Mouse (Mus musculus): ENCODE results near the gene Rad9b. TPM values are rescaled to one million over a fixed set of nuclear protein-coding genes. Genes with fewer than 3 reads are reported as not detected.

The Rad9b gene
- polyA plus RNA-seq, 1 experiment, result 4.1 TPM

GRCm38 (mm10) chr5:122280827-122281462 lies 73.1 kb downstream of the Rad9b start:
- H3K4me1 ChIP-seq (ENCODE audit: control insufficient read depth, insufficient read depth, low read length), result peaks cover 6% of the 10 kb centered on the region
- no peak overlapping the region for H3K27ac ChIP-seq (ENCODE audit: control insufficient read depth, insufficient read depth, low read depth, low read length, poor library complexity)
- no peak overlapping the region for H3K4me3 ChIP-seq (replicated peaks; ENCODE audit: control insufficient read depth, low read depth, low read length)
- 38% methylated on average over 19 of the region's 19 CpGs for WGBS
- TF ChIP-seq CTCF (IDR thresholded peaks at IDR 0.05; ENCODE audit: control insufficient read depth, insufficient read depth, low read length) (no peak), POLR2A (IDR thresholded peaks at IDR 0.05; ENCODE audit: borderline replicate concordance, control insufficient read depth, low read depth, low read length) (no peak)

GRCm38 (mm10) chr5:122280422-122280826 lies 73.6 kb downstream of the Rad9b start:
- Histone ChIP-seq H3K4me1 (ENCODE audit: control insufficient read depth, insufficient read depth, low read length) (peaks cover 6% of the 10 kb centered on the region), H3K27ac (ENCODE audit: control insufficient read depth, insufficient read depth, low read depth, low read length, poor library complexity) (no peak overlapping the region), H3K4me3 (replicated peaks; ENCODE audit: control insufficient read depth, low read depth, low read length) (no peak overlapping the region)
- TF ChIP-seq CTCF (IDR thresholded peaks at IDR 0.05; ENCODE audit: control insufficient read depth, insufficient read depth, low read length) (no peak), POLR2A (IDR thresholded peaks at IDR 0.05; ENCODE audit: borderline replicate concordance, control insufficient read depth, low read depth, low read length) (no peak)
- 33% methylated on average over 6 of the region's 6 CpGs for WGBS

- Histone ChIP-seq H3K4me3 (replicated peaks; ENCODE audit: control insufficient read depth, low read depth, low read length) (no peak overlapping the region), H3K4me1 (ENCODE audit: control insufficient read depth, insufficient read depth, low read length) (peaks cover 10% of the 10 kb centered on the region), H3K27ac (ENCODE audit: control insufficient read depth, insufficient read depth, low read depth, low read length, poor library complexity) (no peak overlapping the region)
- 62% methylated on average over 12 of the region's 12 CpGs for WGBS
- no peak for TF ChIP-seq CTCF (IDR thresholded peaks at IDR 0.05; ENCODE audit: control insufficient read depth, insufficient read depth, low read length)
- TF ChIP-seq POLR2A (IDR thresholded peaks at IDR 0.05; ENCODE audit: borderline replicate concordance, control insufficient read depth, low read depth, low read length), result no peak
Measured at GRCm38 (mm10) chr5:122279799-122280421, 74.1 kb downstream of the Rad9b start.

GRCm38 (mm10) chr5:122278946-122279345 lies 75.1 kb downstream of the Rad9b start:
- Histone ChIP-seq H3K27ac (ENCODE audit: control insufficient read depth, insufficient read depth, low read depth, low read length, poor library complexity) (no peak overlapping the region), H3K4me1 (ENCODE audit: control insufficient read depth, insufficient read depth, low read length) (peaks cover 10% of the 10 kb centered on the region), H3K4me3 (replicated peaks; ENCODE audit: control insufficient read depth, low read depth, low read length) (no peak overlapping the region)
- WGBS, result 91% methylated on average over 7 of the region's 7 CpGs
- TF ChIP-seq CTCF (IDR thresholded peaks at IDR 0.05; ENCODE audit: control insufficient read depth, insufficient read depth, low read length) (no peak), POLR2A (IDR thresholded peaks at IDR 0.05; ENCODE audit: borderline replicate concordance, control insufficient read depth, low read depth, low read length) (no peak)

- TF ChIP-seq CTCF (IDR thresholded peaks at IDR 0.05; ENCODE audit: control insufficient read depth, insufficient read depth, low read length) (no peak), POLR2A (IDR thresholded peaks at IDR 0.05; ENCODE audit: borderline replicate concordance, control insufficient read depth, low read depth, low read length) (no peak)
- H3K27ac ChIP-seq (ENCODE audit: control insufficient read depth, insufficient read depth, low read depth, low read length, poor library complexity), result peak overlapping the region; percentile 7; the same call in 1 of the 2 replicates
- 3% methylated on average over 5 of the region's 5 CpGs for WGBS
Measured at GRCm38 (mm10) chr5:122274785-122275184, 79.2 kb downstream of the Rad9b start.

More at GRCm38 (mm10) chr5:122274785-122275184, 79.2 kb downstream of the Rad9b start:
- Histone ChIP-seq H3K4me1 (ENCODE audit: control insufficient read depth, insufficient read depth, low read length) (peaks cover 4% of the 10 kb centered on the region; the same call in 1 of the 2 replicates), H3K4me3 (replicated peaks; ENCODE audit: control insufficient read depth, low read depth, low read length) (no peak overlapping the region)

Other genes starting within 250 kb of the Rad9b start
- gene Ccdc63, start 213.4 kb downstream of the Rad9b start, polyA plus RNA-seq (2011; ENCODE audit: insufficient read depth, insufficient read length, low replicate concordance, missing spikeins), result 4.5 and 8.2 TPM in 2 replicates
- gene Ppp1cc, start 196.0 kb downstream of the Rad9b start, polyA plus RNA-seq (2011; ENCODE audit: insufficient read depth, insufficient read length, low replicate concordance, missing spikeins), result 221 and 312 TPM in 2 replicates
- gene Hvcn1, start 147.4 kb downstream of the Rad9b start, polyA plus RNA-seq (2011; ENCODE audit: insufficient read depth, insufficient read length, low replicate concordance, missing spikeins), result 18.2 and 30.0 TPM in 2 replicates
- gene Tctn1, start 89.8 kb downstream of the Rad9b start, polyA plus RNA-seq (2011; ENCODE audit: insufficient read depth, insufficient read length, low replicate concordance, missing spikeins), result 6.5 and 17.7 TPM in 2 replicates
- gene Pptc7, start 69.9 kb downstream of the Rad9b start, polyA plus RNA-seq (2011; ENCODE audit: insufficient read depth, insufficient read length, low replicate concordance, missing spikeins), result 5.0 and 7.2 TPM in 2 replicates
- 32.0 and 34.8 TPM in 2 replicates for gene Vps29, start 136 bp upstream of the Rad9b start, polyA plus RNA-seq (2011; ENCODE audit: insufficient read depth, insufficient read length, low replicate concordance, missing spikeins)
- gene Gpn3, start 17.6 kb upstream of the Rad9b start, polyA plus RNA-seq (2011; ENCODE audit: insufficient read depth, insufficient read length, low replicate concordance, missing spikeins), result 12.9 and 16.1 TPM in 2 replicates
- 14.6 and 16.4 TPM in 2 replicates for gene Fam216a, start 18.1 kb upstream of the Rad9b start, polyA plus RNA-seq (2011; ENCODE audit: insufficient read depth, insufficient read length, low replicate concordance, missing spikeins)
- gene Arpc3, start 37.6 kb upstream of the Rad9b start, polyA plus RNA-seq (2011; ENCODE audit: insufficient read depth, insufficient read length, low replicate concordance, missing spikeins), result 280 and 397 TPM in 2 replicates
- 17.7 and 17.8 TPM in 2 replicates for gene Anapc7, start 67.5 kb upstream of the Rad9b start, polyA plus RNA-seq (2011; ENCODE audit: insufficient read depth, insufficient read length, low replicate concordance, missing spikeins)
- 19.9 and 35.8 TPM in 2 replicates for gene Atp2a2, start 148.0 kb upstream of the Rad9b start, polyA plus RNA-seq (2011; ENCODE audit: insufficient read depth, insufficient read length, low replicate concordance, missing spikeins)

Data from bone marrow, adult 2 months (tissue).